Mouse (Mus musculus): ENCODE data around the gene Tut7.

DNA sequence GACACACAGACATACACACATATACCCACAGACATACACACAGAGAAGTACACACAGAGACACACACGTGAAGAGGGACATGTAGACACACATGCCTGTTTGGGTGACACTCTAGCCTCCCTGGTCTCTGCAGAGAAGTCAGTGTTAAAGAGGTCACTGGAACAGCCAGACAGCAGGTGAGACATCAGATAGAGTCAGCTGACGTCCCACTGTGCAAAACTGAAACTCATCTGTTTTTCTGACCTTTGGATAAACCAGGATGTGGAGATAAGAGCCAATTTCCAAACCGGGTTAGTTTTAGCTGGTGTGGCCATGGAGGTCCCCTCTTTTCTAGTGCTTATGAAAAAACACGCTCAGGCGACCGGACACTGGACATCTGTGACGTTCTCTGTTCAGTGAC, 9.5 kb upstream of the Tut7 start:
- TF ChIP-seq POLR2A (IDR thresholded peaks at IDR 0.05; ENCODE audit: control insufficient read depth, low read depth, low read length), result no peak
- no peak for TF ChIP-seq CTCF (IDR thresholded peaks at IDR 0.05; ENCODE audit: control insufficient read depth, insufficient read depth, insufficient replicate concordance, low read depth, low read length)

Measured in testis, adult 2 months (tissue).